Mouse (Mus musculus) forelimb bud, embryonic 11.5 days (tissue): ENCODE results near the gene Nol9.

Source experiments
- DNase-seq: peaks from one replicate; pipeline ENCODE4 v3.0.0-alpha.2; 2012; ENCODE audit warnings: low read depth, low spot score

Gene Nol9

GRCm38 (mm10) chr4:152092751-152093293 lies 53.7 kb downstream of the Nol9 start:
- no peak for DNase-seq

GRCm38 (mm10) chr4:152094233-152094632 lies 55.1 kb downstream of the Nol9 start:
- DNase-seq, result no peak

GRCm38 (mm10) chr4:152095937-152096910 lies 57.1 kb downstream of the Nol9 start:
- peak; percentile 55 for DNase-seq

- DNase-seq, result no peak
Measured at GRCm38 (mm10) chr4:152096927-152097326, 57.8 kb downstream of the Nol9 start.

- DNase-seq, result no peak
Measured at GRCm38 (mm10) chr4:152097911-152098799, 59.0 kb downstream of the Nol9 start.

- no peak for DNase-seq
Measured at GRCm38 (mm10) chr4:152100541-152100940, 61.4 kb downstream of the Nol9 start.

GRCm38 (mm10) chr4:152101081-152101653 lies 62.0 kb downstream of the Nol9 start:
- DNase-seq, result no peak

- no peak for DNase-seq
Measured at GRCm38 (mm10) chr4:152101921-152102320, 62.8 kb downstream of the Nol9 start.

- no peak for DNase-seq
Measured at GRCm38 (mm10) chr4:152103025-152103424, 63.9 kb downstream of the Nol9 start.

- DNase-seq, result no peak
Measured at GRCm38 (mm10) chr4:152106746-152107145, 67.6 kb downstream of the Nol9 start.

GRCm38 (mm10) chr4:152107493-152107892 lies 68.4 kb downstream of the Nol9 start:
- peak; percentile 68 for DNase-seq

- DNase-seq, result peak; percentile 90
Measured at GRCm38 (mm10) chr4:152107971-152108509, 68.9 kb downstream of the Nol9 start.

- no peak for DNase-seq
Measured at GRCm38 (mm10) chr4:152108673-152109072, 69.6 kb downstream of the Nol9 start.

GRCm38 (mm10) chr4:152109509-152109908 lies 70.4 kb downstream of the Nol9 start:
- no peak for DNase-seq

GRCm38 (mm10) chr4:152110689-152111088 lies 71.6 kb downstream of the Nol9 start:
- no peak for DNase-seq
